Mouse (Mus musculus) hindbrain, postnatal 0 days (tissue): ENCODE measurements around the gene Fgfr2. TPM values are rescaled to one million over a fixed set of nuclear protein-coding genes. Genes with fewer than 3 reads are reported as not detected.
A peak's percentile ranks its signal among the peaks of the same experiment; 100 is the strongest.
"Not testable (repeated sequence)": the region's sequence is repeated elsewhere in the genome, so short reads cannot be mapped to it uniquely, and the experiment has no call there.

Experiments
- ATAC-seq: fragments of 200-750 bp; cut with Nextera tagmentation; 2 replicates; pipeline ENCODE4 v1.8.0; 2017; ENCODE audit warnings: mild to moderate bottlenecking, moderate TSS enrichment, moderate library complexity
- DNase-seq: peaks from one replicate; pipeline ENCODE4 v3.0.0-alpha.2; 2015; ENCODE audit warnings: low spot score
- H3K27ac ChIP-seq: fragments of 300-500 bp; sonication (generic); 2 replicates; pipeline ENCODE4 v1.5.1; 2014; ENCODE audit warnings: mild to moderate bottlenecking
- H3K27me3 ChIP-seq: fragments of 300-500 bp; sonication (generic); 2 replicates; pipeline ENCODE4 v1.6.1; 2014; ENCODE audit warnings: low read length, mixed read lengths; ENCODE audit not compliant: insufficient read depth
- H3K36me3 ChIP-seq: fragments of 300-500 bp; sonication (generic); 2 replicates; pipeline ENCODE4 v1.6.1; 2014; ENCODE audit warnings: low read length, mixed read lengths; ENCODE audit not compliant: insufficient read depth
- H3K4me1 ChIP-seq: fragments of 300-500 bp; sonication (generic); 2 replicates; pipeline ENCODE4 v1.6.1; 2014; ENCODE audit warnings: antibody characterized with exemption, low read length, mixed read lengths; ENCODE audit not compliant: insufficient read depth
- H3K4me2 ChIP-seq: fragments of 300-500 bp; sonication (generic); 2 replicates; pipeline ENCODE4 v1.6.1; 2014; ENCODE audit warnings: low read depth, mild to moderate bottlenecking, low read length, moderate library complexity, mixed read lengths
- H3K4me3 ChIP-seq: fragments of 300-500 bp; sonication (generic); 2 replicates; pipeline ENCODE4 v1.5.1; 2014; ENCODE audit warnings: low read length
- H3K9ac ChIP-seq: fragments of 300-500 bp; sonication (generic); replicated peaks from 2 replicates; pipeline ENCODE4 v1.6.1; 2014; ENCODE audit warnings: mild to moderate bottlenecking, low read length, moderate library complexity, mixed read lengths
- H3K9me3 ChIP-seq: fragments of 300-500 bp; sonication (generic); 2 replicates; pipeline ENCODE4 v1.6.1; 2016; ENCODE audit warnings: low read length, mixed read lengths
- CTCF ChIP-seq: IDR thresholded peaks from 2 replicates; pipeline ENCODE4 v1.5.1; 2016; ENCODE audit warnings: antibody characterized with exemption, control low read depth, low read depth
- WGBS: fragments of 180-500 bp; shearing (Covaris S2); extraction: QIAGEN DNeasy Blood & Tissue Kit; methylation state at CpG from one replicate; pipeline ENCODE4 v1.1.7; 2014; 5-methylcytosine and 5-hydroxymethylcytosine counted together
- polyA plus RNA-seq: library from polyadenylated mRNA; unstranded; fragments of >200 nt; fragmentation: Nextera tagmentation; extraction: Ambion mirVana; gene quantifications from 2 replicates; pipeline ENCODE4 v1.2.1, GENCODE M21; 2015
- total RNA-seq: library from RNA; depleted of rRNA; stranded (reverse); fragments of >200 nt; gene quantifications from 2 replicates; pipeline ENCODE4 v1.2.3, GENCODE M21; 2014

Gene Fgfr2
- total and polyA plus RNA-seq, 2 experiments from 2014 or later = 17.3 to 49.0 TPM

DNA sequence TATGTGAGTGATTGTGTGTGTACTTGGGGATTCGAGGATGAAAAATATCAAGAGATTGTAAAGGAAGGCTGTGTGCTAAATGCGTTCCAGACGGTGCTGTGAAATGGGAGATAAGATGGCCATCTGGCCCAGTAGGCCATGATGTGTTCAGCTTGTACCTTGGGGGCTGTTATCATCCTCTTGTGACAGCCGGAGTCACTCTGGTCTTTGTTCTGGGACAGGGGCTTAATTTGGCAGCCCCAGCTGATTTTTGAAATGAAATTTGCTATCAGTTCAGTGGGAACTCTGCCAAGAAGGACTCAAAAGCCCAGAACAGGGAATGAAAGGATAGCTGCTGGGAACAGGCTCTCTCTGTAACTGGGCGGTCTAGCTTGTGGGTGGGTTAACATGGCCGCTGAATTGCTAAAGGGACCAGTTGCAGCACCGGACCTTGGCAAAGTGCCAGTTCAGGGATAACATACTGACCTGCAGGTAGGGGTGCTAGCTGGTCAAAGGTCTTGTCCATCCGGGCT is 2453.7 kb downstream of the Fgfr2 start:
- TF ChIP-seq CTCF = no peak
- Histone ChIP-seq H3K27ac (peak overlapping the region; percentile 82), H3K9me3 (no peaks in the 10 kb centered on the region), H3K4me1 (peaks cover 13% of the 10 kb centered on the region; the same call in 1 of the 2 replicates), H3K36me3 (no peaks in the 10 kb centered on the region), H3K4me3 (no peak overlapping the region), H3K4me2 (no peak overlapping the region), H3K27me3 (no peaks in the 10 kb centered on the region), H3K9ac (no peak overlapping the region)
- ATAC-seq (peak; percentile 60), DNase-seq (peak; percentile 84)
- 30% methylated on average over 8 of the region's 8 CpGs for WGBS

DNA sequence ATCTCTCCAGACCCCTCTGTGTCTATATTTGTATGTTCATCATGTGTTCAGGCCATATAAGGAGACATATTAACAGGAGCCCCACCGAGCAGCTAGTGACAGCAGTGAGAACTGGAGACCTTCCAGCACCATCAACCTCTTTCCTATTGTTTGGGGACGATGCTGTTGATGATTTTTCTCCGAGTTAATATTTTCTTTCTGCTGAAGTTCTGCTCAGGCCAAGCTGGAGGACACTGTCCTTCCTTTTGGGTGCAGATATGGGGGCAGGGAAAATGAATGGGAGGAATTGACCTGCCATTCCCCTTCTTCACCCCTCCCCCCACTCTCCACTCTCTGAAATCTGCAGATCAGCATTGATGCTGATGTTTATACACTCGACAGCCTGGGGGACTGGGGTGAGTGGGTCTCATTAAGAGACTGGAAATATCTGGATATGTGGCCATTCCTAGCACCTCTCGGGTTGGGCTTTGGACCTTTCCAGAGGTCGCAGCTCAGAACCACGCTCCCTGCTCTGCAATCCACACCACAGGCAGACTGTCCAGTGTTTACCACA is 2454.3 kb downstream of the Fgfr2 start:
- H3K36me3 ChIP-seq = no peaks in the 10 kb centered on the region
- peak; percentile 70 for ATAC-seq
- TF ChIP-seq CTCF = no peak
- H3K27ac ChIP-seq = peak overlapping the region; percentile 82
- peak; percentile 68 for DNase-seq
- no peaks in the 10 kb centered on the region for H3K27me3 ChIP-seq
- H3K9me3 ChIP-seq = no peaks in the 10 kb centered on the region
- WGBS = 45% methylated on average over 7 of the region's 7 CpGs
- peaks cover 13% of the 10 kb centered on the region; the same call in 1 of the 2 replicates for H3K4me1 ChIP-seq
- H3K9ac ChIP-seq = no peak overlapping the region
- no peak overlapping the region for H3K4me2 ChIP-seq
- no peak overlapping the region for H3K4me3 ChIP-seq

DNA sequence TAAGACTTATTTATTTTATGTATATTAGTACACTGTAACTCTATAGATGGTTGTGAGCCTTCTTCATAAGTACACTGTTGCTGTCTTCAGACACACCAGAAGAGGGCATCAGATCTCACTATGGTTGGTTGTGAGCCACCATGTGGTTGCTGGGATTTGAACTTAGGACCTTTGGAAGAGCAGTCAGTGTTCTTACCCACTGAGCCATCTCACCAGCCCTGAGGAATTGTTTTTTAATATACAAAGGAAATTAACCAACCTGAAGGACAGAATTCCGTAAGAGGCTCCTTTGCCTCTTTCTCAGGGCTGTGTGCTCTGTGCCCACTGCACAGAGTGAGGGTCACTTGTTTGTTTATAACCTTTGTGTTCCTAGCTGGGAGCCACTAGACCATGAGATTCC is 2455.1 kb downstream of the Fgfr2 start:
- peak overlapping the region; percentile 82; the same call in 1 of the 2 replicates for H3K27ac ChIP-seq
- H3K4me3 ChIP-seq = not testable (repeated sequence)
- 55% methylated on average over 1 of the region's 1 CpGs for WGBS

DNA sequence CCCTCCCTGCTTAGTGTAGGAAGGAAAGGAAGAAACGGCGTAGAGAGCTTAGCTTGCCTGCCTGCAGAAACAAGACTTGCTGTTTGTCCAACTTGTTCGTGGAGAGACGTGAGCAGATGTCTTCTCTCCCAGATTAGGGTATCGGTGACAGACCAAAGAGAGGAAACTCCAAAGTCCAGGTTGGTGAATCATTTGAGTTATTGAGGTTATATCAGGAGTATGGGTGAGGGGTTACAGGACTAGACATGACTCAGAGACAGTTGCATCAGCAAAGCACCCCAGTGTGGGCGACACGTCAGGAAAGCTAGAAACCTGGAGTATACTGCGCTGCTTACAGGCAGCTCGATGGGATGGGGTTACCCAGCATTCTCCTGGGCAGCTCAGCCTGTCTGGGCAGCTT is 2457.8 kb downstream of the Fgfr2 start:
- ATAC-seq = no peak
- 96% methylated on average over 9 of the region's 9 CpGs for WGBS
- Histone ChIP-seq H3K4me1 (peaks cover 13% of the 10 kb centered on the region; the same call in 1 of the 2 replicates), H3K9ac (no peak overlapping the region), H3K4me2 (no peak overlapping the region), H3K27ac (no peak overlapping the region), H3K4me3 (no peak overlapping the region), H3K36me3 (no peaks in the 10 kb centered on the region), H3K9me3 (no peaks in the 10 kb centered on the region), H3K27me3 (no peaks in the 10 kb centered on the region)
- DNase-seq = no peak
- no peak for TF ChIP-seq CTCF

More for the DNA sequence above, 2455.1 kb downstream of the Fgfr2 start:
- ATAC-seq, DNase-seq, H3K9ac ChIP-seq, H3K4me2 ChIP-seq, H3K27me3 ChIP-seq, H3K36me3 ChIP-seq, H3K9me3 ChIP-seq: not testable (repeated sequence)
- H3K4me1 ChIP-seq = peaks cover 13% of the 10 kb centered on the region; the same call in 1 of the 2 replicates

DNA sequence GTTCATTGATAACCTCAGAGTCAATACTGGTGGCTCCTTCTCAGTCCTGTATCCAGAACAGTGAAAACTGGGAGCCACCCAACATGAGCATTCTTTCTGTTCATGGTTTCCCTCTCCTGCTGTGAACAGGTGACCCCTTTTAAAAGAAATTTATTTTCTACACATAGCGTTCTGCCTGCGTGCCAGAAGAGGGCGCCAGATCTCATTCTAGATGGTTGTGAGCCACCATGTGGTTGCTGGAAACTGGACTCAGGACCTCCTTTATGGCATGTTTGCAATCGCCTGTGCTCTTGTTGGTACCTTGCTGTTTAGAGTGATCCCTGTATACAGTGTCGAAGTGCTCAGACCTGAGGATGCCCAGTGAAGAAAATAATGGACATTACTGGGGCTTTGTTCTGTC is 2458.5 kb downstream of the Fgfr2 start:
- DNase-seq (no peak), ATAC-seq (no peak)
- TF ChIP-seq CTCF = peak; percentile 11; the same call in 1 of the 2 replicates
- H3K36me3 ChIP-seq = no peaks in the 10 kb centered on the region
- no peak overlapping the region for H3K9ac ChIP-seq
- H3K4me3 ChIP-seq = no peak overlapping the region
- peaks cover 12% of the 10 kb centered on the region; the same call in 1 of the 2 replicates for H3K4me1 ChIP-seq
- no peaks in the 10 kb centered on the region for H3K27me3 ChIP-seq
- no peaks in the 10 kb centered on the region for H3K9me3 ChIP-seq
- H3K27ac ChIP-seq = no peak overlapping the region
- H3K4me2 ChIP-seq = no peak overlapping the region
- 86% methylated on average over 5 of the region's 5 CpGs for WGBS

DNA sequence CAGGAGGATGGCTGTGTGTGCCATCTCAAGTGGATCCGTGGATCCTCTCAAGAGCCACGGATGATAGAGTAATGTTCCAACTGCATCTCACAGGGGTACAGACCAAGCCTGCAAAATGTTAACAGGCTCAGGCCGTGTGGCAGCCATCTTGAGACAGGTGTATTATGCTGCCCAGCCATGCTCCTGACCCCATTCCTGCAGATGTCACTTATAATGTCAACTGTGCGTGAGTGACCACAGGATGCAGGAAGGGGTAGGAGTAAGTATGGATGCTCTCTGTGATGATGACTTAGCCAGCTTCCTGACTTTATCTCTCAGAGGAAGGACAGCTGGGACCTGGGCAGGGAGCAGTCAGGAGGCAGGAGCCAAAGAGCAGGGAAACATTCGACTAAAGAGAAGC is 2459.1 kb downstream of the Fgfr2 start:
- Histone ChIP-seq H3K4me3 (no peak overlapping the region), H3K27ac (no peak overlapping the region), H3K4me1 (peaks cover 6% of the 10 kb centered on the region; the same call in 1 of the 2 replicates), H3K9me3 (no peaks in the 10 kb centered on the region), H3K9ac (no peak overlapping the region), H3K27me3 (no peaks in the 10 kb centered on the region), H3K36me3 (no peaks in the 10 kb centered on the region), H3K4me2 (no peak overlapping the region)
- ATAC-seq (no peak), DNase-seq (no peak)
- WGBS = 96% methylated on average over 5 of the region's 5 CpGs
- TF ChIP-seq CTCF = no peak

DNA sequence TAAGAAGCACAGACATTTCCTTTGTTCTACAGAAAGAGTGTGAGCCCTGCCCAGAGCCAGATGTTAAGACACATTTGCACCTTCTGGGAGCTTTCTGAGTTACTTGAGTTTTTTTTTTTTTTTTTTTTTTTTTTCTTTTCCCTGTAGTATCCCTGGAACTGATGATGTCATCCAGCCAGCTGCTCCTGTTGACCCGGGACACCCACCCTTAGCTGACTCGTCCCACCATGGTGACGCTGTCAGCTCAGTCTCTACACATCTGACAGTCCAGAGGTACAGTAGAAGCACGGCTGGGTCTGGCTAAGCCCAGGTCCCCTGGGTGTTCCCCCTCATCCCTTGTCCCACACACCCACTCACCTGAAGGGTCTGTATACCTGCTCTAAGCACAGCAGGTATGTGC is 2460.3 kb downstream of the Fgfr2 start:
- H3K9ac ChIP-seq = no peak overlapping the region

More for the DNA sequence above, 2460.3 kb downstream of the Fgfr2 start:
- no peak for TF ChIP-seq CTCF
- WGBS = 66% methylated on average over 4 of the region's 4 CpGs
- Histone ChIP-seq H3K27me3 (no peaks in the 10 kb centered on the region), H3K4me3 (no peak overlapping the region), H3K9me3 (no peaks in the 10 kb centered on the region), H3K4me1 (no peaks in the 10 kb centered on the region), H3K27ac (no peak overlapping the region), H3K4me2 (no peak overlapping the region), H3K36me3 (no peaks in the 10 kb centered on the region)
- no peak for ATAC-seq
- DNase-seq = no peak
